Mouse (Mus musculus) heart, adult 2 months (tissue): ENCODE measurements around the gene Gm20431. TPM values are rescaled to one million over a fixed set of nuclear protein-coding genes. Genes with fewer than 3 reads are reported as not detected.

Experiments
- DNase-seq, 2 experiments: peaks; one replicate each; pipeline ENCODE4 v3.0.0; 2021
- H3K27ac ChIP-seq: fragments of 200-600 bp; 2 replicates; pipeline ENCODE4 v1.8.1; 2022
- H3K27me3 ChIP-seq: fragments of 200-500 bp; 2 replicates; pipeline ENCODE4 v1.6.1; 2012; ENCODE audit warnings: mild to moderate bottlenecking, low read length, inconsistent platforms, mixed read lengths; ENCODE audit not compliant: control insufficient read depth, insufficient read depth
- H3K36me3 ChIP-seq: fragments of 200-500 bp; 2 replicates; pipeline ENCODE4 v1.6.1; 2012; ENCODE audit warnings: low read length, inconsistent platforms; ENCODE audit not compliant: control insufficient read depth, insufficient read depth
- H3K4me1 ChIP-seq: fragments of 200-500 bp; 2 replicates; pipeline ENCODE4 v1.6.1; 2011; ENCODE audit warnings: low read length; ENCODE audit not compliant: control insufficient read depth, insufficient read depth
- H3K4me3 ChIP-seq: fragments of 200-600 bp; 2 replicates; pipeline ENCODE4 v1.8.1; 2022
- H3K79me2 ChIP-seq: fragments of 200-500 bp; replicated peaks from 2 replicates; pipeline ENCODE4 v1.6.1; 2012; ENCODE audit warnings: mild to moderate bottlenecking, inconsistent platforms, low read length, moderate library complexity, mixed read lengths; ENCODE audit not compliant: control insufficient read depth, insufficient read depth
- H3K9ac ChIP-seq: fragments of 200-500 bp; 2 replicates; pipeline ENCODE4 v1.6.1; 2012; ENCODE audit warnings: low read depth, mild to moderate bottlenecking, control low read depth, inconsistent platforms, low read length, mixed read lengths
- CTCF ChIP-seq: fragments of 200-600 bp; IDR thresholded peaks from 2 replicates; pipeline ENCODE4 v1.8.1; 2022; ENCODE audit warnings: antibody characterized with exemption, mild to moderate bottlenecking, moderate library complexity
- EP300 ChIP-seq: fragments of 200-500 bp; IDR thresholded peaks from 2 replicates; pipeline ENCODE4 v1.6.1; 2011; ENCODE audit warnings: low read depth, low read length, control low read depth; ENCODE audit not compliant: insufficient read depth
- POLR2A ChIP-seq: fragments of 200-500 bp; IDR thresholded peaks from 2 replicates; pipeline ENCODE4 v1.6.1; 2011; ENCODE audit warnings: mild to moderate bottlenecking, low read depth, low read length, control low read depth; ENCODE audit not compliant: insufficient read depth
- WGBS: fragments of 180-500 bp; shearing (Covaris S2); methylation state at CpG from one replicate; pipeline ENCODE4 v1.1.7; 2018; 5-methylcytosine and 5-hydroxymethylcytosine counted together
- intact Hi-C: fragments of 180-260 bp; cut with DNase I; formaldehyde crosslinking; loops from one replicate; pipeline ENCODE4 v1.15.1; 2025
- polyA plus RNA-seq: library from polyadenylated mRNA; depleted of rRNA; stranded (reverse); fragments of >200 nt; gene quantifications from 2 replicates; pipeline ENCODE4 v1.2.3, GENCODE M21; 2012
- total RNA-seq, 2 experiments: library from RNA; stranded (reverse); gene quantifications; 2 replicates each; pipeline ENCODE4 v1.2.3; 2021

Gene Gm20431
- total and polyA plus RNA-seq, 3 experiments, result 15.6 to 21.0 (median 16.5) TPM

- intact Hi-C loops, result loop anchor here (2.0 kb wide), 1 partner anchor 16 kb away; no protein-coding TSS in a partner anchor
Observed at GRCm38 (mm10) chr2:167586976-167587375, 74.3 kb downstream of the Gm20431 start.

GRCm38 (mm10) chr2:167586041-167586440, 75.3 kb downstream of the Gm20431 start:
- Histone ChIP-seq H3K9ac (peak overlapping the region; percentile 53), H3K79me2 (no peaks in the 10 kb centered on the region), H3K27ac (peak overlapping the region; percentile 71), H3K36me3 (no peaks in the 10 kb centered on the region), H3K4me1 (peaks cover 20% of the 10 kb centered on the region), H3K4me3 (no peak overlapping the region), H3K27me3 (no peaks in the 10 kb centered on the region)
- peak; percentile 61 to 65 for DNase-seq
- intact Hi-C loops, result loop anchor here (2.0 kb wide), 1 partner anchor 15 kb away; no protein-coding TSS in a partner anchor
- 27% methylated on average over 8 of the region's 8 CpGs for WGBS
- no peak for TF ChIP-seq CTCF
- 0 out of 2 replicates have a peak, but pooled peaks have one; percentile 17 for TF ChIP-seq EP300
- no peak for TF ChIP-seq POLR2A

More at GRCm38 (mm10) chr2:167586976-167587375, 74.3 kb downstream of the Gm20431 start:
- Histone ChIP-seq H3K27me3 (no peaks in the 10 kb centered on the region), H3K4me1 (peaks cover 20% of the 10 kb centered on the region), H3K4me3 (no peak overlapping the region), H3K79me2 (no peaks in the 10 kb centered on the region), H3K27ac (peak overlapping the region; percentile 71), H3K9ac (no peak overlapping the region), H3K36me3 (no peaks in the 10 kb centered on the region)
- WGBS, result 32% methylated on average over 9 of the region's 9 CpGs
- TF ChIP-seq EP300 (no peak), POLR2A (no peak), CTCF (no peak)
- peak; percentile 41 to 52 for DNase-seq

DNA sequence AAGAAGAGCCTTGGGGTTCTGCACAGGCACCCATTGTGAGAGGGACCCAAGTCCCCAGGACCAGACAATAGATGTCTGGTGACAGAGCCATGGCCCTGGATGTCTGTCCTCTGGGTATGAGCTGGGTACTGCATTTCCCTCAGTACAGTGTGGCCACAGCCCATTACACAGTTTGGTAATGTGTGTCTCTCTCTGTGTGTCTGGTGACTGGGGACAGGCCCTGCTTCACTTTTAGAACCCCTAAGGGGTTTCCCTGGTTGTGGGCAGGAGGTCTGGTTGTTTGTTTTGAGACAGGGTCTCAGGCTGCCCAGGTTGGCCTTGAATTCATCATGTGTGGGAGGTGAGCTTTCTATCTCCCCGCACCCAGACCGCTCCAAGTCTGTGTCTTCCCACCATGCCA, 76.0 kb downstream of the Gm20431 start:
- intact Hi-C loops, result no loop called here
- no peak overlapping the region for H3K27ac ChIP-seq
- DNase-seq, result no peak
- no peak overlapping the region for H3K4me3 ChIP-seq
- no peaks in the 10 kb centered on the region for H3K36me3 ChIP-seq
- no peak for TF ChIP-seq CTCF
- TF ChIP-seq EP300, result no peak
- no peak for TF ChIP-seq POLR2A
- H3K79me2 ChIP-seq, result no peaks in the 10 kb centered on the region
- 77% methylated on average over 2 of the region's 2 CpGs for WGBS
- H3K9ac ChIP-seq, result no peak overlapping the region
- H3K27me3 ChIP-seq, result no peaks in the 10 kb centered on the region
- H3K4me1 ChIP-seq, result peaks cover 20% of the 10 kb centered on the region

DNA sequence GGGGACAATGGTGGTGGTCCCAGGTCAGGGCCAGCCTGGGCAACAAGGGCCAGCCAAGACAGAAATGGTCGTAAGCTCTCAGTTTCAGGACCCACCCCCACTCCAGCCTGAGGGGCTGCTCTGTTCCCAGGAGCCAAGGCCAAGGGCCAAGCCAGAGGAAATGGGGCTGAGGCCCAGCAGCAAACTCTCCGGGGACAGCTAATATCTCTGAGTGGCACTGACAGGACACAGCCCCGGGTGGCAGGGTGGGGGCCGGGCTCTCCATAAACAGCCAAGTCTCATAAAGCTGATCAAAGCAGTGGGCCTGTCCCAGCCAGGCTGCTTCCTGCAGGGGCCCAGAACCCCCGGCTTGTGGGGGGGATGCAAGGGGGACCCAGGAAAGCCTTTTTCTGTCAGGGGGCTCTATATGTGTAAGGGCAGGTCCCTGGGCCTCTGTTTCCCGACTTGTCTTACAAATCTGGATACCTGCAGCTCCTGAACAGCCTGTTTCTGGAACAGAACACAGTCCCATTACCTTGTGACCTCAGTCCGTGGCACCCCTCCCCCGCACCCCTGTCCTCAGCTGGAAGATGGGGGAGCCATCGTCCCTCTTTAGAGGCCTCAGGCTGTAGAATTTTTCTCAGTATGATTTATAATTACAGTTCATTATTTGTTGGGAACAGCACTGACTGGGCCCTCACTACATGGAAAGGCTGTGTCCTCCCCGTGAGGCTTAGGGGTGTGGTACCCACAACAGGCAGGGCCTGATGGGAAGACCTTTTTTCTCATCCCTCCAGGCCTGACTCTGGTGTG, 77.9 kb downstream of the Gm20431 start:
- Histone ChIP-seq H3K27me3 (no peaks in the 10 kb centered on the region), H3K79me2 (no peaks in the 10 kb centered on the region), H3K27ac (no peak overlapping the region), H3K36me3 (no peaks in the 10 kb centered on the region), H3K9ac (no peak overlapping the region), H3K4me3 (no peak overlapping the region), H3K4me1 (peaks cover 17% of the 10 kb centered on the region)
- 46% methylated on average over 10 of the region's 10 CpGs for WGBS
- DNase-seq, result no peak
- intact Hi-C loops, result no loop called here
- no peak for TF ChIP-seq CTCF
- TF ChIP-seq EP300, result no peak
- no peak for TF ChIP-seq POLR2A

GRCm38 (mm10) chr2:167578521-167578920, 82.8 kb downstream of the Gm20431 start:
- Histone ChIP-seq H3K4me1 (peaks cover 4% of the 10 kb centered on the region; the same call in 1 of the 2 replicates), H3K27me3 (no peaks in the 10 kb centered on the region), H3K9ac (no peak overlapping the region), H3K79me2 (no peaks in the 10 kb centered on the region), H3K27ac (no peak overlapping the region), H3K4me3 (no peak overlapping the region), H3K36me3 (no peaks in the 10 kb centered on the region)
- no peak for TF ChIP-seq EP300
- TF ChIP-seq CTCF, result no peak
- TF ChIP-seq POLR2A, result no peak
- WGBS, result 59% methylated on average over 5 of the region's 5 CpGs
- intact Hi-C loops, result no loop called here
- DNase-seq, result peak in 1 of 2 experiments; percentile 21

DNA sequence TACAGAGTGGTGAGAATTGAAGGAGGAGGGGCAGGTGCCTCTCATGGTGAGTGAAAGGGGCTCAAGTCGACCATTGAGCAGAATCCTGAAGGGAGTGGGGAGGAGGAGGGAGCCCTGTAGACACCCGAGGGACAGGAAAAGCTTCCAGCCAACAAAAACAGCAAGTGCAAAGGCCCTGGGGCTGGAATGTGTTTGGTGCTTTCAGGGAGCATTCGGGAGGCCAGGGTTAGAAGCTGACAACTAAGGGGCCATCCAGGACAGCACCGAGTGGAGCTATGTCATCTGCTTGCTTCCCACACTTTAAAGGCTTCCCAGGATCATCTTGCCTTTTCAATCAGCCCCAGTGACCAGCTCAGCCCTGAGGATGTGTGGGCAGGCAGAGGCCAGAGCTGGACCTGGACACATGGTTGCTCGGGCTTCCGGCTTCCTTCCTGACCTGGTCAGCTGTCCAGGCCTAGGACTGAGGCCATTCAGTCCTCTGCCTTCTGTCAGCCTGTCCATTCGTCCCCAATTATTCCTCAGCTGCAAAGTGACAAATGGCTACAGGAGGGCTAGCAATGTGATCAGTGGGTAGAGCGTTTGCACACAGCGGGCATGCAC, 84.0 kb downstream of the Gm20431 start:
- 48% methylated on average over 9 of the region's 9 CpGs for WGBS
- Histone ChIP-seq H3K27me3 (no peaks in the 10 kb centered on the region), H3K79me2 (no peaks in the 10 kb centered on the region), H3K27ac (no peak overlapping the region), H3K9ac (no peak overlapping the region), H3K4me3 (no peak overlapping the region), H3K4me1 (peaks cover 4% of the 10 kb centered on the region; the same call in 1 of the 2 replicates), H3K36me3 (no peaks in the 10 kb centered on the region)
- DNase-seq, result peak in 1 of 2 experiments; percentile 20
- TF ChIP-seq POLR2A (no peak), EP300 (no peak), CTCF (no peak)
- intact Hi-C loops, result no loop called here
